9 mouse cellular contexts compared by ENCODE assay signal in the genomic region with DNA sequence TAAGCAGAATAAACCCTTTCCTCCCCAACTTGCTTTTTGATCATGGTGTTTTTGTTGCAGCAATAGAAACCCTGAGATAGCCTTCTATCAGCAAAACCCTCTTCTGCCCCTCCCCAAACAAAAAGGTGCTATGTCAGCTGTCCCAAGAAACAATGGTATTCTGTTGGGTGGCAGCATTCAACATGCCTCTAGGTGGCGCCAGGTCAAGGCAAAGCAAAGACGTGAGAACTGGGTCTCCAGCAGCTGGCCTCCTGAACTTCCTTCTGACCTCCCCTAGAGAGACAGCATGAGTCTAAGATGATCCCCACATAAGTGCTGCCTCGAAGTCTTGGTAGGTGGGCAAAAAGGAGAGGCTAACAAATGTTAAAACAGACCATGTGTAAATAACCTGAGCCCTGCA. TPM values are rescaled to one million over a fixed set of nuclear protein-coding genes. Genes with fewer than 3 reads are reported as not detected.
DNase-seq lines count a peak whose midpoint lies in the region; TF ChIP-seq lines count a peak whose summit lies in the region.
"Had no signal": no experiment of that assay in that cellular context is flagged by ENCODE, and none has a peak within 500 bp of the region (broad histone marks: within the 10 kb centered on the region; RNA-seq: fewer than 3 reads in every experiment).

No protein-coding gene starts in this region.

- TF ChIP-seq POLR2A in ES-Bruce4 (IDR thresholded peaks at IDR 0.05; ENCODE audit: insufficient read depth, low read length): no peak

- H3K4me1 ChIP-seq in ES-Bruce4 (ENCODE audit: control insufficient read depth, insufficient read depth, low read length): no peaks in the 10 kb centered on the region

- H3K9me3 ChIP-seq in ES-Bruce4 (replicated peaks; ENCODE audit: control insufficient read depth, insufficient read depth, low read length, poor library complexity, severe bottlenecking): no peaks in the 10 kb centered on the region

- no peak for TF ChIP-seq EP300 in ES-Bruce4 (IDR thresholded peaks at IDR 0.05; ENCODE audit: insufficient read depth, low read depth, low read length)

- no peak overlapping the region for H3K9ac ChIP-seq in ES-Bruce4 (ENCODE audit: low read depth, poor library complexity, severe bottlenecking)

- no peak overlapping the region for H3K4me3 ChIP-seq in ES-Bruce4 (ENCODE audit: low read depth, low read length)
- H3K4me3 ChIP-seq: myocyte had no signal

- no peak overlapping the region for H3K27ac ChIP-seq in ES-Bruce4 (ENCODE audit: insufficient read depth, low read length)

- peak; percentile 81 for TF ChIP-seq CTCF in ES-Bruce4 (IDR thresholded peaks at IDR 0.05; ENCODE audit: low read depth, low read length)

- no peaks in the 10 kb centered on the region for H3K27me3 ChIP-seq in ES-Bruce4 (ENCODE audit: control insufficient read depth, insufficient read depth, low read length, poor library complexity, severe bottlenecking)

- peaks cover 11% of the 10 kb centered on the region for H3K36me3 ChIP-seq in ES-Bruce4 (ENCODE audit: control insufficient read depth, insufficient read depth, low read length, poor library complexity, severe bottlenecking)

- DNase-seq in layer of hippocampus, postnatal 10 days (ENCODE audit: low spot score in 2 of 2): peak; percentile 48 to 52
- no peak for DNase-seq in layer of hippocampus, postnatal 14 days (ENCODE audit: low spot score in 2 of 2)
- peak; percentile 77 for DNase-seq in adrenal gland, postnatal 14 days
- peak; percentile 62 for DNase-seq in gastrocnemius, postnatal 10 days
- DNase-seq in liver: peak; percentile 51
- DNase-seq in retina, postnatal 1 day: peak; percentile 76
- no peak for DNase-seq in right cerebral cortex, adult 18-20 months

RNA-seq across cellular contexts. Expression of gene Npas1, which starts 29.8 kb away (rescaled TPM):
- total RNA-seq in layer of hippocampus, postnatal 10 days (2021): 10 to 100 TPM; 20.8 to 23.8 TPM
- total RNA-seq in layer of hippocampus, postnatal 14 days (2021): 10 to 100 TPM; 19.7 to 23.6 TPM
- polyA plus RNA-seq in ES-Bruce4 (2011; ENCODE audit: insufficient read depth, insufficient read length, low read depth, missing spikeins): 0.27 and 0.70 TPM in 2 replicates
- not detected in 2 replicates for total RNA-seq in adrenal gland, postnatal 14 days (2021)
- not detected for total RNA-seq in gastrocnemius, postnatal 10 days (2021)

RNA-seq across cellular contexts. Expression of gene Tmem160, which starts 54.7 kb away (rescaled TPM):
- 100 to 1,000 TPM in 1 of 2 experiments, 10 to 100 TPM in 1; 86.4 to 103 TPM for total RNA-seq in layer of hippocampus, postnatal 10 days (2021)
- total RNA-seq in layer of hippocampus, postnatal 14 days (2021): 10 to 100 TPM; 90.2 to 90.8 TPM
- 24.3 and 25.4 TPM in 2 replicates for polyA plus RNA-seq in ES-Bruce4 (2011; ENCODE audit: insufficient read depth, insufficient read length, low read depth, missing spikeins)
- total RNA-seq in adrenal gland, postnatal 14 days (2021): 46.2 and 49.2 TPM in 2 replicates
- 10 to 100 TPM; 18.8 to 18.9 TPM for total RNA-seq in gastrocnemius, postnatal 10 days (2021)

Comparison
In these comparisons a context has a peak if more than half of its experiments do, and no peak if none do; other contexts are left out.
1. DNase-seq: peak in layer of hippocampus, postnatal 10 days (2 of 2), adrenal gland, postnatal 14 days (single experiment), gastrocnemius, postnatal 10 days (single experiment), liver (single experiment) and retina, postnatal 1 day (single experiment); none in layer of hippocampus, postnatal 14 days (0 of 2) and right cerebral cortex, adult 18-20 months (single experiment).
2. RNA of gene Npas1, which starts 29.8 kb away (total RNA-seq): 20.8 to 23.8 TPM in layer of hippocampus, postnatal 10 days and 19.7 to 23.6 TPM in layer of hippocampus, postnatal 14 days; not detected in gastrocnemius, postnatal 10 days and not detected in adrenal gland, postnatal 14 days; every median in the first group is over 10 times any median in the second.